Mouse (Mus musculus): ENCODE data around the gene Hrc. TPM values are rescaled to one million over a fixed set of nuclear protein-coding genes. Genes with fewer than 3 reads are reported as not detected.
A peak's percentile ranks its signal among the peaks of the same experiment; 100 is the strongest.

The Hrc gene
- polyA plus RNA-seq (2015; fragmentation: Nextera tagmentation; extraction: Ambion mirVana), result 0.76 and 0.88 TPM in 2 replicates

- Histone ChIP-seq H3K36me3 (ENCODE audit: control insufficient read depth, insufficient read depth) (peaks cover 7% of the 10 kb centered on the region; the same call in 1 of the 2 replicates), H3K4me2 (replicated peaks; ENCODE audit: low read depth) (peak within 1 kb of the TSS; percentile 79), H3K9ac (ENCODE audit: low read depth, low read length) (no peak within 1 kb of the TSS), H3K27ac (ENCODE audit: low read depth, low read length) (no peak within 1 kb of the TSS; the same call in 1 of the 2 replicates), H3K4me1 (replicated peaks; ENCODE audit: control insufficient read depth, insufficient read depth, low read length) (peaks cover 23% of the 10 kb centered on the region), H3K27me3 (replicated peaks; ENCODE audit: control insufficient read depth, insufficient read depth, low read length) (no peaks in the 10 kb centered on the region), H3K4me3 (ENCODE audit: low read depth, low read length) (no peak within 1 kb of the TSS), H3K9me3 (ENCODE audit: control insufficient read depth) (no peaks in the 10 kb centered on the region)
- WGBS, result 42% methylated on average over 5 of the region's 5 CpGs
- ATAC-seq, result no peak
- TF ChIP-seq CTCF (IDR thresholded peaks at IDR 0.05; ENCODE audit: low read depth), result no peak
These were observed at the start of gene Hrc for GRCm38 (mm10) chr7:45335056-45335455. Gene Hrc, plus strand, starts transcription at chr7:45335290.

- no peaks in the 10 kb centered on the region for H3K27me3 ChIP-seq (replicated peaks; ENCODE audit: control insufficient read depth, insufficient read depth, low read length)
- no peak for TF ChIP-seq CTCF (IDR thresholded peaks at IDR 0.05; ENCODE audit: low read depth)
- H3K9me3 ChIP-seq (ENCODE audit: control insufficient read depth), result no peaks in the 10 kb centered on the region
- H3K4me1 ChIP-seq (replicated peaks; ENCODE audit: control insufficient read depth, insufficient read depth, low read length), result no peaks in the 10 kb centered on the region
- H3K9ac ChIP-seq (ENCODE audit: low read depth, low read length), result no peak overlapping the region
- 81% methylated on average over 13 of the region's 13 CpGs for WGBS
- no peak overlapping the region for H3K27ac ChIP-seq (ENCODE audit: low read depth, low read length)
- no peak for ATAC-seq
- no peaks in the 10 kb centered on the region for H3K36me3 ChIP-seq (ENCODE audit: control insufficient read depth, insufficient read depth)
- no peak overlapping the region for H3K4me3 ChIP-seq (ENCODE audit: low read depth, low read length)
- no peak overlapping the region for H3K4me2 ChIP-seq (replicated peaks; ENCODE audit: low read depth)
These were observed 48.6 kb upstream of the Hrc start for GRCm38 (mm10) chr7:45286486-45286885.

- H3K4me1 ChIP-seq (replicated peaks; ENCODE audit: control insufficient read depth, insufficient read depth, low read length), result no peaks in the 10 kb centered on the region
- no peak for TF ChIP-seq CTCF (IDR thresholded peaks at IDR 0.05; ENCODE audit: low read depth)
- WGBS, result 79% methylated on average over 1 of the region's 1 CpGs
- H3K27ac ChIP-seq (ENCODE audit: low read depth, low read length), result no peak overlapping the region
- H3K4me2 ChIP-seq (replicated peaks; ENCODE audit: low read depth), result no peak overlapping the region
- no peak overlapping the region for H3K9ac ChIP-seq (ENCODE audit: low read depth, low read length)
- no peak for ATAC-seq
- no peaks in the 10 kb centered on the region for H3K27me3 ChIP-seq (replicated peaks; ENCODE audit: control insufficient read depth, insufficient read depth, low read length)
- H3K9me3 ChIP-seq (ENCODE audit: control insufficient read depth), result no peaks in the 10 kb centered on the region
- H3K36me3 ChIP-seq (ENCODE audit: control insufficient read depth, insufficient read depth), result no peaks in the 10 kb centered on the region
- no peak overlapping the region for H3K4me3 ChIP-seq (ENCODE audit: low read depth, low read length)
These were observed 38.5 kb upstream of the Hrc start for GRCm38 (mm10) chr7:45296626-45297025.

GRCm38 (mm10) chr7:45297563-45297962, 37.5 kb upstream of the Hrc start:
- ATAC-seq, result no peak

GRCm38 (mm10) chr7:45299752-45300151, 35.3 kb upstream of the Hrc start:
- Histone ChIP-seq H3K27me3 (replicated peaks; ENCODE audit: control insufficient read depth, insufficient read depth, low read length) (no peaks in the 10 kb centered on the region), H3K9me3 (ENCODE audit: control insufficient read depth) (no peaks in the 10 kb centered on the region), H3K36me3 (ENCODE audit: control insufficient read depth, insufficient read depth) (peaks cover 24% of the 10 kb centered on the region), H3K9ac (ENCODE audit: low read depth, low read length) (no peak overlapping the region), H3K4me3 (ENCODE audit: low read depth, low read length) (no peak overlapping the region), H3K27ac (ENCODE audit: low read depth, low read length) (no peak overlapping the region), H3K4me2 (replicated peaks; ENCODE audit: low read depth) (no peak overlapping the region), H3K4me1 (replicated peaks; ENCODE audit: control insufficient read depth, insufficient read depth, low read length) (no peaks in the 10 kb centered on the region)
- 0 out of 2 replicates have a peak, but pooled peaks have one; percentile 53 for ATAC-seq
- TF ChIP-seq CTCF (IDR thresholded peaks at IDR 0.05; ENCODE audit: low read depth), result peak; percentile 90
- WGBS, result 19% methylated on average over 5 of the region's 5 CpGs

More at GRCm38 (mm10) chr7:45297563-45297962, 37.5 kb upstream of the Hrc start:
- 54% methylated on average over 3 of the region's 3 CpGs for WGBS
- no peaks in the 10 kb centered on the region for H3K27me3 ChIP-seq (replicated peaks; ENCODE audit: control insufficient read depth, insufficient read depth, low read length)
- H3K4me3 ChIP-seq (ENCODE audit: low read depth, low read length), result no peak overlapping the region
- H3K27ac ChIP-seq (ENCODE audit: low read depth, low read length), result no peak overlapping the region
- H3K9me3 ChIP-seq (ENCODE audit: control insufficient read depth), result no peaks in the 10 kb centered on the region
- TF ChIP-seq CTCF (IDR thresholded peaks at IDR 0.05; ENCODE audit: low read depth), result no peak
- no peaks in the 10 kb centered on the region for H3K4me1 ChIP-seq (replicated peaks; ENCODE audit: control insufficient read depth, insufficient read depth, low read length)
- H3K9ac ChIP-seq (ENCODE audit: low read depth, low read length), result no peak overlapping the region
- H3K36me3 ChIP-seq (ENCODE audit: control insufficient read depth, insufficient read depth), result peaks cover 2% of the 10 kb centered on the region; the same call in 1 of the 2 replicates
- H3K4me2 ChIP-seq (replicated peaks; ENCODE audit: low read depth), result no peak overlapping the region

- H3K4me3 ChIP-seq (ENCODE audit: low read depth, low read length), result no peak overlapping the region
- H3K36me3 ChIP-seq (ENCODE audit: control insufficient read depth, insufficient read depth), result peaks cover 27% of the 10 kb centered on the region
- 0 out of 2 replicates have a peak overlapping the region, but pooled peaks have one; percentile 9 for H3K4me2 ChIP-seq (replicated peaks; ENCODE audit: low read depth)
- WGBS, result 9% methylated on average over 6 of the region's 6 CpGs
- H3K4me1 ChIP-seq (replicated peaks; ENCODE audit: control insufficient read depth, insufficient read depth, low read length), result no peaks in the 10 kb centered on the region
- no peaks in the 10 kb centered on the region for H3K27me3 ChIP-seq (replicated peaks; ENCODE audit: control insufficient read depth, insufficient read depth, low read length)
- peak; percentile 83 for TF ChIP-seq CTCF (IDR thresholded peaks at IDR 0.05; ENCODE audit: low read depth)
- ATAC-seq, result peak; percentile 33; the same call in 1 of the 2 replicates
- H3K27ac ChIP-seq (ENCODE audit: low read depth, low read length), result no peak overlapping the region
- no peaks in the 10 kb centered on the region for H3K9me3 ChIP-seq (ENCODE audit: control insufficient read depth)
- H3K9ac ChIP-seq (ENCODE audit: low read depth, low read length), result no peak overlapping the region
These were observed 34.8 kb upstream of the Hrc start for GRCm38 (mm10) chr7:45300270-45300669.

All from intestine, postnatal 0 days (tissue).